Mouse (Mus musculus) bone marrow macrophage, adult 2 months (primary cell): Measurements from ENCODE around the gene Cog4.

ENCODE experiments used
- CTCF ChIP-seq: IDR thresholded peaks from 2 replicates; pipeline ENCODE4 v1.5.1; 2012; ENCODE audit warnings: low read depth, mild to moderate bottlenecking, low read length, moderate library complexity
- POLR2A ChIP-seq: IDR thresholded peaks from 2 replicates; pipeline ENCODE4 v1.6.1; 2012; ENCODE audit warnings: mild to moderate bottlenecking, low read depth, low read length, borderline replicate concordance

- no peak for TF ChIP-seq CTCF
- TF ChIP-seq POLR2A, result no peak
Measured at GRCm38 (mm10) chr8:110892913-110893312, 46.5 kb downstream of the Cog4 start.
